Mouse (Mus musculus) left cerebral cortex, postnatal 14 days (tissue): ENCODE data around the gene Nat8f4. TPM values are rescaled to one million over a fixed set of nuclear protein-coding genes. Genes with fewer than 3 reads are reported as not detected.

Source experiments
- DNase-seq, 2 experiments: peaks; one replicate each; pipeline ENCODE4 v3.0.0; 2021 to 2022; ENCODE audit warnings: low spot score in 2 of 2, mixed read lengths in 1 of 2
- intact Hi-C: fragments of 180-260 bp; cut with DNase I; formaldehyde crosslinking; loops from one replicate; pipeline ENCODE4 v1.15.1; 2025
- total RNA-seq, 2 experiments: library from RNA; stranded (reverse); gene quantifications; 2 replicates each; pipeline ENCODE4 v1.2.3; 2021

Nat8f4 gene
- total RNA-seq, 2 experiments from 2014 or later = 3.9 to 4.2 TPM

GRCm38 (mm10) chr6:85856194-85856678 is 48.4 kb downstream of the Nat8f4 start:
- intact Hi-C loops = no loop called here

GRCm38 (mm10) chr6:85853481-85853880 is 51.2 kb downstream of the Nat8f4 start:
- intact Hi-C loops = no loop called here
- no peak for DNase-seq

More at GRCm38 (mm10) chr6:85856194-85856678, 48.4 kb downstream of the Nat8f4 start:
- DNase-seq = peak; percentile 57 to 74

- intact Hi-C loops = no loop called here
- no peak for DNase-seq
Measured at GRCm38 (mm10) chr6:85851062-85851773, 53.5 kb downstream of the Nat8f4 start.

- intact Hi-C loops = no loop called here
Measured at GRCm38 (mm10) chr6:85849240-85849639, 55.4 kb downstream of the Nat8f4 start.

More at GRCm38 (mm10) chr6:85849240-85849639, 55.4 kb downstream of the Nat8f4 start:
- DNase-seq = no peak

Other genes with a start within 250 kb of the Nat8f4 start
- gene Nat8f7, start 191.7 kb downstream of the Nat8f4 start, total RNA-seq = 1 to 10 TPM; 2.0 to 2.2 TPM
- 1 to 10 TPM; 1.8 TPM for gene Nat8f3, start 139.1 kb downstream of the Nat8f4 start, total RNA-seq
- gene Nat8f6, start 83.9 kb downstream of the Nat8f4 start, total RNA-seq = 1 to 10 TPM; 1.0 to 1.1 TPM
- gene Nat8f5, start 83.9 kb downstream of the Nat8f4 start, total RNA-seq = 1 to 10 TPM; 2.2 to 3.1 TPM
- 1 to 10 TPM; 1.2 to 2.0 TPM for gene Nat8, start 72.8 kb downstream of the Nat8f4 start, total RNA-seq
- 1 to 10 TPM in 1 of 2 experiments, under 1 TPM in 1; 0.76 to 1.1 TPM for gene Nat8f2, start 35.7 kb downstream of the Nat8f4 start, total RNA-seq
- 10 to 100 TPM; 48.9 to 52.2 TPM for gene Tprkb, start 7.0 kb upstream of the Nat8f4 start, total RNA-seq
- gene Nat8f1, start 10.8 kb upstream of the Nat8f4 start, total RNA-seq = 10 to 100 TPM; 17.4 to 18.8 TPM
- gene Dusp11, start 56.8 kb upstream of the Nat8f4 start, total RNA-seq = 10 to 100 TPM; 75.4 to 78.5 TPM
- gene Figla, start 111.3 kb upstream of the Nat8f4 start, total RNA-seq = not detected
- gene Add2, start 123.8 kb upstream of the Nat8f4 start, total RNA-seq = 100 to 1,000 TPM; 225 to 236 TPM